Mouse (Mus musculus) layer of hippocampus, adult 9-11 months (tissue): ENCODE measurements around the gene Aspdh.

ENCODE experiments used
- DNase-seq: peaks from one replicate; pipeline ENCODE4 v3.0.0; 2022

Gene Aspdh

DNA sequence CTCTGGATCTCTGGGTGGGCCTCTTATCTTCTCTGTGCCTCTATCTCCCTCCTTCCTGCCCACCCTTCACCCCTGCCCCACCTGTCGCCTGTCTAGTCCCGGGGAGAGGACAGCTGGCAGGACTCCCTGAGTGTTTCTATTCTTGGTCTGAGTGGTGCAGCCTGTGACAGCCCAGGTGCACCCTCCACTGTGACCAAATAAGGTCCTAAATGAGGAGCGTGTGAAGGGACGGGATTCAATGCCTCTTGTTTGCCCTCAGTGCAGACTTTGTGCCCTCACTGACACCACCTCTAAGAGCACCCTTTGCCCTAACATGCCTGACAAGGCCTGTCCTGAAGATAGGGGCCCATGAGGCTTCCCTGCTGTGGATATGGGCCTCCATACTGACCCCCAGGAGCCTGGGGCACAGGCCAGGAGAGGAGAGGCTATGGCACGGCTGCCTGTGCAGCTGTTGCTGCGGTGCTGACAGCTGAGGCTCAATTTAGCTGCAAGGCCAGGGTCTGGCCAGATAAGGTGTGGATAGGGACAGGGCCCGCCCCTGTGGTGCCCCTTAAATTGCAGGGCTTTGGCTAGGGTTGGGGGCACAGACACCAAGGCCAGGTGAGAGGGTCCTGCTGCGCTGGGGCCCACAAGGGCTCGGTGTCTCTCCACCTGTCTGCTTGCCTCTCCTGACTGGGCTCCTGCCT is 7.9 kb downstream of the Aspdh start:
- DNase-seq: peak; percentile 17

DNA sequence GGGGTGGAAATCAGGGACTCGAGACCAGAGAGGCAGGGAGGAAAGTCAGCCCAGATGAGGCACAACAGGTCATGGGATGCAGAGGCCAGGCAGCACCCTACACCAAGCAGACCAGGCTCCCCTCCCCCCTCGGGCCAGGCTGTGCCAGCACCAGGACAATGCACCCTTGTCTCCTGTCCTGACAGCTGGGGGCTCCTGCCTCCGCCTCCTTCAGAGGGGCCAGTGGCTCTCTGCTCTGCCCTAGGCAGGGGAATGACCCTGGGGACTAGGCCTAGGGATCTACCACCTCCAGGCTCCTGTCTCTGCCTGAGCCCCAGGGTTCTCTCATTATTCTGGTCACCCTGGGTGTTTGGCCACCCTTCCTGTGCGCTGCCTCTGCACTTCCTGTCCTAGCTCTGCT is 9.2 kb downstream of the Aspdh start:
- peak; percentile 96 for DNase-seq

DNA sequence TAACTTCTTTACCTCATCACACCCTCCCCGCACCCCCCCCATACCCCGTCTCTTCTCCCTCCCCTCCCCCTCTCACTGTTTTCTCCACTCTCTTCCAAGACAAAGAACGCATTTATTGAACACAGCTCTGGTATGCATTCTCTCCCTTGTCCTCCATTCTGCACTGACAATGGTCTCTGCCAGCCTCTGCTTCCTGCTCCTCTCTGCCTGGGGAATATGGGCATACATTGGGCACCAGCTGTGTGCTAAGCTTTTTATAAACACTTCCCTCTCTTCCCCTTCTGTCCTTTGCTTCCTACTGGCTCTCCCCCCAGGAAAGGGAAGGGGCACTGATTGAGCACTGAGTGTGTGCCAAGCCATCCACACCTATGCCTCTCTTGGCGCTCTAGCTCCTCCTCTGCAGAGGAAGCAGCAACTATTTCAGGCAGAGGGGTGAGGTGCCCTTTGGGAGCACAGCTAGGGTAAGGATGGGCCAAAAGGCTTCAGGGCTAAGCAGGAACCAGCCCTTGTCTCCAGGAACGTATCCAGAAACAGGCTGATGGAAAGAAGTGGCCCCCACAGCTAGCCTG is 9.9 kb downstream of the Aspdh start:
- DNase-seq: peak; percentile 32

DNA sequence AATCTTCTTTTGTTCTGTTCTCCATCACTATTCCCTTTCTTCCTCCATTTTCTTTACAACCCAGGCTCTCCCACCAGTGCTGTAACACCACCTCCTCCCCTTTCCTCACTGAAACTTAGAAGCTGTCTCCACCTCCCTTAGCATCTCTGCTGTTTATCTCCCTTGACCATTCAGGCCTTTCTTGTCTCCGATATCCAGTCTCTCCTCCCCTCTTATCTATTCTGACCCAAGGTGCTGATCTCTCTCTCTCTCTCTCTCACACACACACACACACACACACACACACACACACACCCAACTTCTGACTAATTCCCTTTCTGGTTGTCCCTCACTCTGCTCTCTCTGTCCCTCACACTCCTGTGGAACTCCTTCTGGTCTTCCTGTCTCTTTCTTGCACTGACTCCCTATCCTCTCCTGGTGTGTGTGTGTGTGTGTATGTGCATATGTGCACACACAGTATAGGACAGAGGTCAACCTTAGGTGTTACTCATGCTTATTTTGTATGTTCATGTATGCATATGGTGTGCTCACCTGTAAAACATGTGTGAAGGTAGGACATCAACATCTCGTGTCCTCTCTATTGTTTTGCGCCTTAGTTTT is 17.7 kb downstream of the Aspdh start:
- no peak for DNase-seq

DNA sequence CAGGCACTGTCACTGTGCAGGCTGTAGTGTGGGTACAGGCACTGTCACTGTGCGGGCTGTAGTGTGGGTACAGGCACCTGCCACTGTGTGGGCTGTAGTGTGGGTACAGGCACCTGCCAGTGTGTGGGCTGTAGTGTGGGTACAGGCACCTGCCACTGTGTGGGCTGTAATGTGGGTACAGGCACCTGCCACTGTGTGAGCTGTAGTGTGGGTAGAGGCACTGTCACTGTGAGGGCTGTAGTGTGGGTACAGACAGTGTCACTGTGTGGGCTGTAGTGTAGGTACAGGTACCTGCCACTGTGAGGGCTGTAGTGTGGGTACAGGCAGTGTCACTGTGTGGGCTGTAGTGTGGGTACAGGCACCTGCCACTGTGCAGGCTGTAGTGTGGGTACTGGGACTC is 18.9 kb downstream of the Aspdh start:
- DNase-seq: no peak

- DNase-seq: peak; percentile 76
Measured at GRCm38 (mm10) chr7:44484841-44485571, 19.8 kb downstream of the Aspdh start.

DNA sequence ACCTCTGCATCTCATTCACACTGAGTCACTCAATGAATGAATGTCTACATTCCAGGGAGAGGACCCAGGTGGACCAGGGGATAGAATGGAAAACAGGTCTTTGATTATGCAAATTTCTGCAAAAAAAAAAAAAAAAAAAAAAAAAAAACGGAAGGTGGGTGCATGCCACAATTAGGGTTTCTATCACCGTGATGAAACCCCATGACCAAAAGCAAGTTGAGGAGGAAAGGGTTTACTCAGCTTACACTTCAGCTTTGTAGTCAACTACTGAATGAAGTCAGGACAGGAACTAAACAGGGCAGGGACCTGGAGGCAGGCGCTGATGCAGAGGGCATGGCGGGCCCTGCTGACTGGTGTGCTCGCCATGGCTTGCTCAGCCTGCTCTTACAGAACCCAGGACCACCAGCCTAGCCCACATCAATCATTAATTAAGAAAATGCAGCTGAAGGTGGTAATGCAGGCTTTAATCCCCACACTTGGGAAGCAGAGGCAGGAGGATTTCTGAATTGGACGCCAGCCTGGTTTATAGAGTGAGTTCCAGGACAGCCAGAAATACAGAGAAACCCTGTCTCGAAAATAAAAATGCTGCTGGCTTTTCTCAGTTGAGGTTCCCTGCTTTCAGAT is 20.5 kb downstream of the Aspdh start:
- no peak for DNase-seq

- no peak for DNase-seq
Measured at GRCm38 (mm10) chr7:44486927-44487575, 21.9 kb downstream of the Aspdh start.

DNA sequence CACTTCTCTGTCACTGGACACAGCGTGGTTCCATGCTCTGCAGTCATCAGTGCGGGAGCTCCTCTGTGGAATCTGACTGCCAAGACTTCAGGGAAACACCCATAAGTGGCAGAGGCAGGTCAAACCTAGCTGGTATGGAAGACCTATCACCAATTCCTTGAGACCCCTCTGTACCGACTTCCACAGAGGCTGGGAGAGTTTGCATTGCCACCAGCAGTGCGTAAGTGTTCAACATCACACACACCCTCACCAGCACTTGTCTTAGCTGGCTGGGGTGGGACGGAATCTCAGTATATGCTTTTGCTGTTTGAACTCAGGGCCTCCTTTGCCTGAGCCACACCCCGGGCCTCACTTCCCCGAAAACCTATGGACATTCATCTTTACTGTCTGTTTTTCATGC is 22.7 kb downstream of the Aspdh start:
- no peak for DNase-seq

DNA sequence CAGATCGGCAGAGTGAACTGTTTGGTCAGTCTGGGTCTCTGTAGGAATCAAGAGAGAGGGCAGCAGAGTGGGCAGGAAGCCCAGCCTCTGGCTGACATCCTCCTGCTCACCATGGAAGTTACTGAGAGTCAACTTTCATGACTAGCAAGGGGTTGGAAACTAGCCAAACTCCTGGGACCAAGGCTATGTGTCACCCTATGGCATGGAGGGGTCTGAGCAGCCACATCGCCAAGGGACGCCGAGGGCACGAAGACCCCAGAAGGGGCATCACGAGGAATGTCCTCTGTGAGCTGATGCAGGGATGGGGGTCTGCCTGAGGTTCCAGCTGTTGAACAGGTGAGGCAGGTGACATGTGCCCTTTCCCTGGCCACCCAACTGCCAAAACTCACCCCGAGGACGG is 23.4 kb downstream of the Aspdh start:
- no peak for DNase-seq

DNA sequence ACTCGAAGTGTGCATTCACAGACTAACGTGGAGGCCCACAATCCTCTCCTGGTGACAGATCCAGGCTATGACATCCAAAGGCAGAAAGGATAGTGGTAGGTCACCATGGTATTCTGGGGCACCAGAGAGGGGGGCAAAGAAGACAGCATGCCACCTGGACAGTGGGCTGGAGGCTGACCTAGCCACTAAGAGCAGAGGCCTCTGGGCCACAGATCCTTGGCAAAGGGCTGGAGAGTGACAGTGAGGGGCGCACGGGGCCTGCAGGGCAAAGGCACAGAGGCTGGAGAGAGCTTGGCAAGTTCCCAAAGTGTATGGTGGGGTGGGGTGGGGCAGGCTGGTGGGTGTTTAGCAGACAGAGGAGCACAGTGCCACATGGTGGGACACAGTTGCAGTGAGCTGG is 25.1 kb downstream of the Aspdh start:
- no peak for DNase-seq

- DNase-seq: no peak
Measured at GRCm38 (mm10) chr7:44491391-44491790, 26.2 kb downstream of the Aspdh start.

- no peak for DNase-seq
Measured at GRCm38 (mm10) chr7:44492166-44492826, 27.1 kb downstream of the Aspdh start.

GRCm38 (mm10) chr7:44494681-44495080 is 29.5 kb downstream of the Aspdh start:
- no peak for DNase-seq

DNA sequence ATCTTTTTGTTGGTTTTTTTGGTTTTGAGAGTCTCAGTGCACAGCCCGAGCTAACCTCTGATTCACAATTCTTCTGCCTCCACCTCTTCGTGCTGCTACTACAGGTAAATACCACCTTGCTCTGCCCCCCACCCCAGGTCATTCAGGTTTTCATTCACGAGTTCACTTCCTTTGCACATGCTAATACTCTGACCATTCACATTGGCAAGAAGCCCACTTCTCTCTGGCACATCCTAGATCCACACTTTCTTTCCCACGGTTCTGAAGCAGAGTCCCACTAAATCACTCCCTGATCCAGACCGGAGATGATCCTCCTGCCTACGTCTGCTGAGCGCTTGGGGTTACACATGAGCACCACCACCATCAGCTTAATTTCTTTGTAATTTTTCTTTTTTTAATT is 29.9 kb downstream of the Aspdh start:
- no peak for DNase-seq

DNA sequence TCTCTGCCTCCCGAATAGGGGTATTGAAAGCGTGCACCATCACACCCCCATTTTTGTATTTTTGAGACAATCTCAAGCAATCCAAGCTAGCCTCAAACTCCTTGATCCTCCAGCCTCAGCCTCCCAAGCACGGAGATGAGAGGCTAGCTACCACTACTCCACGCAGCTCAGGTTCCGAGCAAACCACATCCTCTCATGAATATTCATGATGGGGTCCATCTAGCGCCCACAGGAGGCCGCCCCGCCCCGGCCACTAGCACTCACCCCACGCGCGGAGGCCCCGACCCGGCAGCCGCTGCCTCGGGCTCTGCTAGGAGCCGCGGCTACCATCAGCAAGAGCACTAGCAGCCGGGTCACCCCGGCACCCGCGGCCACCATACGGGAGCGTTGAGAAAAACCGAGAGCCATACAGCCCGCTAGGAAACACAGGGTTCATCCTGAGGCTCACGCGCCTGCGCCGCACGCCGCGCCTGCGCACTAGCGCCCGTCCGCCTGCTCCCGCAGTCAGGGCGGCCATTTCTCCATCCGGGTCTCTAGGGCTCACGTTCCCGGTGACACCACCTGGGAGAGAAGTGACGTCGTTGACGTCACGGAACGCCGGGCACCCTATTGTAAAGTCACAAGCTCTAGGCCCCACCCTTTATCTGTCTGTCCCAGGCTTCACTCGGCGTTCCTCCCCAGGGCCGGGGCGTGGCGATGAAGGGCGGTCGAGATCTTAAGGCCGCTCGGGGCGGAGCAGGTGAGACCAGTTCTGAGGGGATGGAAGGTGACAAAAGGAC is 31.0 kb downstream of the Aspdh start, which contains the start of the genes Emc10 and Fam71e1:
Gene Emc10, minus strand, starts transcription at position 538 of the 779 bp plus-strand sequence.
Gene Fam71e1, plus strand, starts transcription at position 590 of the 779 bp plus-strand sequence.
- peak; percentile 99 for DNase-seq

- no peak for DNase-seq
Measured at GRCm38 (mm10) chr7:44496771-44497109, 31.5 kb downstream of the Aspdh start.

GRCm38 (mm10) chr7:44497361-44498055 is 32.3 kb downstream of the Aspdh start:
- DNase-seq: no peak

GRCm38 (mm10) chr7:44498922-44499321 is 33.7 kb downstream of the Aspdh start:
- DNase-seq: no peak

DNA sequence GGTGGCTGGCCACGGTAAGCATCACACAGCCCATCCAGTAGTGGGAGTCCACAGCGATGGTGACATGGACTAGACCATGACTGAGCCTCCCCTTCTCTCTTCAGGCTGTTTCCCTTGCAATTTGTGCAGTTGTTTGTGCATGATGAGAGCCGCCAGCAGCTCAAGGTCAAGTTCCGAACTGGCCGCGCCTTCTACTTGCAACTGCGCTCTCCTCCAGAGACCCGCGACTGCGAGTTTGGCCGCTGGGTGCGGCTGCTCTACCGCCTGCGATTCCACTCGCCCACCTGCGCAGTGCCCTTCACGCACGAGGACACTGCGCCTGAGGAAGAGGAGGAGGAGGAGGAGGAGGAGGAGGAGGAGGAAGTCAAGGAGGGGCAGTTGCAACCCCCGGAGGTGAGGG is 34.9 kb downstream of the Aspdh start:
- no peak for DNase-seq
